Mouse (Mus musculus) right cerebral cortex, postnatal 25 days (tissue): ENCODE measurements around the gene Hip1r.
"Not testable (repeated sequence)": the region's sequence is repeated elsewhere in the genome, so short reads cannot be mapped to it uniquely, and the experiment has no call there.

Source experiments
- DNase-seq: peaks from one replicate; pipeline ENCODE4 v3.0.0; 2022

Hip1r gene

DNA sequence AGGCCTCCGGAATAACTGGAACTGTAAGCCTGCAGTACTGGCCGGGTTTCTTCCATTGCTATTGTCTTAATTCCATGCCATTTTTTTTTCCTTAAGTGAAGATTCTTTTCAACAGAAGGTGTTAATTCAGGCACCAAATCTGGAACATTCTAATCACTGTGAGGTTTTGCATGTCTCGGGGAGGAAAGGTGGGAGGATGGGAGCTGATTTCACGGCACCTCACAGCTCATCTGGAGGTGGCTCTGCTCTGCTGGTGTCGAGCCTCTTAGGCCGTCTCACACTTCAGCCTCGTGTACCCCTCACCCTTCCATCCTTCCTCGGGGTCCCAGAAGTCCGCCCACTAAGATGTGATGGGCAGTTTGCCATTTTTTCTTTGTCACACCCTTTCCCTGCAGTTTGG, 67.7 kb downstream of the Hip1r start:
- peak; percentile 25 for DNase-seq

DNA sequence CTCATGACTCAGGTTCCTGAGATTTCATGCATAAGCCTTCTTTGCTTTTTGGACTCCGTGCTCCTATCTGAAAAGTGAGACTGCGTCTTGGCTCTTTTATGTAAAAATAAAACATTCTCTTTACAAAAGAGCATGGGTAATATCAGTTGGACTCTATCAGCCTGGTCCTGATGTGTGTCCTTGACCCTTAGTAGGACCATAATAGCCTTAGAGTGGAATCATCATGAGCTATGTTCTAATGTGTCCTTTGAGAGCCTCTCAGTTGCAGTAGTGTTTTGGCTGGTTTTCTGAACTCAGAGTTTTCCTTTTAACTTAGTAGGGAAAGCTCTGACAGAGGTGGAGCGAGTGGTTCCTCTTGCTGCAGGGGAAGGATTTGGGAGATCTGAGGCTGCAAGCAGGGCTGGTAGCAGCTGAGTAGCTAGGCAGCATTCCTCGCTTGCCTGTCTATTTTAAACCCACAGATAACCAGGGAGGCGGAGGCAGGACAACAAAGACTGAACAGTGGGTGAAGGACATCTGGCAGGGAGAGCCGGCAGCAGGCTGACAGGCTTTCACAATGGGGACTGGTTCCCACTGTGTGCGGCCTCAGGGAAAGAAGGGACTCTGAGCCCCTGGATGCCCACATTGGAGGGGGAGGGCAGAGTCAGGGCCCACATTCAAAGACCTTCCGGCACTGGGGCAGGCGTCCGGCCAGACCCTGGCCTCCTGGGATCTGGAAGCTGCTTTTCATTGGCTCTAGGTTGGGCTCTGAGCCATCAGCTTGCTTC, 70.0 kb downstream of the Hip1r start:
- DNase-seq: peak; percentile 79

- no peak for DNase-seq
Observed at GRCm38 (mm10) chr5:124043999-124044398, 70.6 kb downstream of the Hip1r start.

DNA sequence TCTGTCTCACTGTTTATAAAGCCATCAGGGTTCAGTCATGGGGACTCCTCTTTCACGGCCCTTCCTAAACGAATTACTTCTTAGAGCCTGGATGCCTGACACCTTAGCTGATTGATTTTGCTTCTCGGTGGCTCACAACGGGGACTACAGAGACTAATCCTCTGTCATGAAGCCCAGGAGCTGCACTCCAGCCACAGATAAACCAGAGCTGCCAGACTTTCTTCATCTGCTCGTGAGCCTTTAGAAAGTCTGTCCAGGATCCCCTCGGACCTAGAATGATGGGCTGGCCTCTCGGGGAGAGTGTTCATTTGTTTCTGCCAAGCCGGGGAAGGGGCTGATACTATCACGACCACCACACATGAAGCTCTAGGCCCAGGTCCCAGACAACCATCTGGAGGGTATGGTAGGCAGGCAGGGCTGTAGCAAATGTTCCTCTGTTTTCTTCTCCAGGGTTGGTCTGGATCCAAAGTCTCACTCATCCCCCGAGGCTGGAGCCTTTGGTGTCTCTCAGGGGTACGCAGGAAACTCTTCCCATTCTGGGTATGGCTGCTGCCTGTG, 72.1 kb downstream of the Hip1r start:
- peak; percentile 18 for DNase-seq

DNA sequence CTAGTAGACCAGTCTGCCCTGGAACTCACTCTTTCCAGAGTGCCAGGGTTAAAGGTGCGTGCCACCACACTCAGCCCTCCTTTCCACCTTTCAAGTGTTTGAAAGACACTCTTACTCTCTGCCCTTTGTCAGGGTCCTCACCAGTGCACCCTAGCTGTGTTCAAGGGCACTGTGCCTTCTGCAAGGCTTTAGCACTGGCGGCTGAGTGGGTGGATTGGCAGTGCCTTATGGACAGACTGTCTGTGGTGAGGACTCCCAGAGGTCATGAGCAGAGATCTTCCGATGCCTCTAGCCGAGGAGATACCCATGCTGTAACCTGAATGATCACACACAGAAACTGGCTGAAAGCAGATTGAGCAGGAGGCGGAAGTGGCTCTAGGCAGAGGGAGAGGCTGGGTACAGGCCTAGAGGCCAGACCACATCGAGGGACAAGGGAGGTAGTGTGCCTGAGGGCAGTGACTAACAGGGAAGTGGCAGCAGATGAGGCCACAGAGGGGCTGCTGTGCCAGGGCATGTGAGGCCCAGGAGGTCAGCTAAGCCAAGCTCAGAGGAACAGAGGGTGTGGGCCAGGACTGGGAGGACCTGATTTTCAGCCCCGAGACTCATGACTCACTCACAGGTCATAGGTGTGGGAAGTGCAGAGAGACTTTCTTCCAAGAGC, 73.4 kb downstream of the Hip1r start:
- no peak for DNase-seq

DNA sequence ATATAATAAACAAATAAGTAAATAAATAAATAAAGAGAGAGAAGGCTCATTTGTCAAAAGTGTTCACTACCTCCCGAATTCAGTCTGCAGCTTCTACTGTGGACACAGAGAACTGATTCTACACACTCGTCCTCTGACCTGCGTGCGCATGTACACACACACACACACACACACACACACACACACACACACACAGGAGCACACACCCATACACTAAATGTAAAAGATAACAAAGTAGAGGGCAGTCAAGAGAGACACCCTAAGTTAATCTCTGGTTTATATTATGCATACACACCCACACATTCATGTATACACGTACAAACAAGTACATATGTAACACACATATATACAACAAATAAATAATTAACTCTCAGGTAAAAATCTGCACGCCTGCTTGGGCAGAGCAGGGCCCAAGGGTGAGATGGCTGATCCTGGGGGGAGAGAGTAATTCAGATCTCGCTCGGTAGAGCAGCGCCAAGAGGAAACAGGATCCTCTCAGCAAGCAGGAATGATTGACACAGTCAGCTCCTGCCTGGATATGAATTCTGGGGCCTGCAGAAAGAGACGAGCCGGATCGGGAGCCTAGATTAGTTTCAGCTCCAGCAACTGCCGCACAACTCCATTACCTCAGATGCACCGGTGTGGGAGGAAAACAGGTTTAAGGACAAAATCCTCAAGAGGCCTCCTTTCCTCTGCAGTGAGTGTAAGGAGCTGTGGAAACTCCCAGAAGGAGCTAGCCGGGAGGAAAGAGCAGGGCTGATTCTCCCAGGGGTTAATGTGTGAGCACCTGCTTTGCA, 76.0 kb downstream of the Hip1r start:
- DNase-seq: no peak

GRCm38 (mm10) chr5:124050095-124051050, 76.9 kb downstream of the Hip1r start:
- no peak for DNase-seq

DNA sequence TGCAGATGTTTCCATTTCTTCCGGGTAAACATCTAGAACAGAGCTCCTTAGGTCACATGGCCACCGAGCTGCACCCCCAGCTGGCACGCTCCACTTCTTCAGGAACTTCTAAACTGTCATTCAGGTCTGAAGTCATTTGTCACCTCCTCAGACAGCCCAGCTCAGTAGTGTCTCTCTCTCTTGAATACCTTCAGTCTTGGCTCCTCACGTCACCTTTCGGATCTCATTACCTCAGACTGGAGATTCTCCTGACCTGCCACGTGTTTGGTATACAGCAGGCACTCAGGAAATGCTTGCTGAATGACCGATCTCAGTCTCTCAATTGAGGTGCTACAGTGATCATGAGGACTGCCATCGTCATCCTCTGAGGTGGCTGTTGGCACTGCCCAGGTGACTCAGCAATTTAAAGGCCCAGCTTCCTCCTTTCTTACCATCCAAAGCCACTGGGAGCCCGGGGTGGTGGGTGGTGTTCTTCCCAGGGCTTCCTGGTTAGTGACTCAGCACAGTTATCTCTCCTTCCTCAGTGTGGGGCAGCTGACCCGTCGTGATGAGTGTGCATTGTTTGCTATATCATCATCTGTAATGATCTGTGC, 78.6 kb downstream of the Hip1r start:
- DNase-seq: no peak

DNA sequence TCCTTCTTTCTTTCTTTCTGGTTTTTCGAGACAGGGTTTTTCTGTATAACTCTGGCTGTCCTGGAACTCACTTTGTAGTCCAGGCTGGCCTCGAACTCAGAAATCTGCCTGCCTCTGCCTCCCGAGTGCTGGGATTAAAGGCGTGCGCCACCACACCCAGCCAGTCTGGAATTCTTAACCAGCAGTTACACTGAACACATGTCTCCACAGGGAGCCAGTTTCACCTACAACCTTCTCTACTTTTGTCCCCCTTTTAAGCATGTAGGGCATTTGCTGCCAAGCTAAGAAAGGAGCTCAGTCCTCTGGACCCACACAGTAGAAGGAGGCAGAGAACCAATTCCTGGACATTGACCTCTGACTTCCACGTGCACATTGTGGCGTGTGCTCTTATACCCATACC, 79.2 kb downstream of the Hip1r start:
- not testable (repeated sequence) for DNase-seq
